Mouse (Mus musculus): ENCODE measurements at regions not wholly inside any gene's neighbourhood (a gene's known extent, or its start where the extent isn't known, plus 50 kb on each side); places are given as distances from the start of the nearest gene placed in this dataset.

DNA sequence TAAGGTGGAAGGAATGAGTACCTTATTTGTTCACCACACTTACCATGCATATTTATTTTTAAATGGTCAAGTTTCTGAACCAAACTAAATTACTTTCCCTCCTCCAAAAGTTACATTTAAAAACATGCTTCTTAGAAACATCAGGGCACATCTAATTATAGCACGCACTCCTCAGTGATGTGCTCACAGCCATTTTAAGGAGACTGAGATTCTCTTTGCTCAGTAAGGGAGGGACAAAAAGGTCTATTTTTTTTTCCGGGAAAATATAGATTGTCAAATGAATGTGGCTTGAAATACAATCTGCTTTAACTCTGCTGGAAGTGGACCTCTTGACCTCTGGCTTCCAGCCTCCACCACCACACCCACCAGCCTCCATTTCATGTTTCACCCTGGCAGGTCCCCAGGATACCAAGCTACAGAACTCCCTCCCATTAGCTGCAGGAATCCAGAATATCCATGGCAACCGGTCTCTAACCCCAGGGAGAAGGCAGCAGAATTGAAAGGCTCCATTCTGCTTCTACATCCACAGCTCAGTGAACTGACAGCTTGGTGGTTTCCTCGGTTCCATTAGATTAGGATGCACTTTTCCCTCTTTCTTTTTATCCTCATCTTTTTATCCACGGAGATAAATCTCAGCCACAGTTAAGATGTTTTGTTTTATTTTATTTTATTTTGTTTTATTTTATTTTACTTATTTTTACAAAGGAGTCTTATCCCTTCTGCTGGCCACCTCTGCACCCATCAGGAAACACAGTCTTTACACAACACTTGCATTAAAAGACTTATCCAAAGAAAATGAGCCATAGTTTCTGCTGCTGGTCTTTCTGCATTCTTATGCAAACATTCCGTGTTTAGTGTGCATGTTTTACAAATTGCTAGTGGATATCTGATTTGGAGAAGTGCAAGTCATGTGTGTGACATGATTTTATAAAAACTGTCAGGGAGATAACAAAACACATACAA is 152.2 kb upstream of the Prr30 start:
- Histone ChIP-seq H3K36me3 (ENCODE audit: control insufficient read depth, insufficient read depth) (no peaks in the 10 kb centered on the region), H3K4me2 (ENCODE audit: low read depth) (no peak overlapping the region), H3K4me3 (no peak overlapping the region), H3ac (ENCODE audit: control insufficient read depth, insufficient read length) (no peak overlapping the region), H3K27me3 (ENCODE audit: control insufficient read depth, insufficient read depth, insufficient read length) (no peaks in the 10 kb centered on the region), H3K79me2 (ENCODE audit: control insufficient read depth, insufficient read depth) (no peaks in the 10 kb centered on the region)
- TF ChIP-seq MYOG (IDR thresholded peaks at IDR 0.05; ENCODE audit: control insufficient read depth in 1 of 3, insufficient read depth in 1 of 3, insufficient read length in 2 of 3, low read depth in 2 of 3) = no peak
- no peak for TF ChIP-seq SRF (IDR thresholded peaks at IDR 0.05; ENCODE audit: control insufficient read depth, insufficient read length, low read depth)
- no peak for TF ChIP-seq MAX (IDR thresholded peaks at IDR 0.05; ENCODE audit: low read depth)
- no peak for TF ChIP-seq REST (IDR thresholded peaks at IDR 0.05; ENCODE audit: insufficient read depth, insufficient read length)
- no peak for TF ChIP-seq CEBPB (IDR thresholded peaks at IDR 0.05; ENCODE audit: insufficient read depth, poor library complexity, severe bottlenecking)
- TF ChIP-seq MYOD1 (IDR thresholded peaks at IDR 0.05; ENCODE audit: control insufficient read depth in 1 of 3, insufficient read length in 2 of 3, low read depth in 2 of 3) = no peak
- no peak for TF ChIP-seq TCF3 (IDR thresholded peaks at IDR 0.05; ENCODE audit: insufficient read length, low read depth)
- TF ChIP-seq E2F4 (IDR thresholded peaks at IDR 0.05; ENCODE audit: insufficient read depth) = no peak
- no peak for TF ChIP-seq POLR2A (IDR thresholded peaks at IDR 0.05; ENCODE audit: insufficient read length, low read depth)
- TF ChIP-seq TCF12 (IDR thresholded peaks at IDR 0.05; ENCODE audit: insufficient read depth, poor library complexity, severe bottlenecking) = no peak
- no peak for TF ChIP-seq USF1 (IDR thresholded peaks at IDR 0.05; ENCODE audit: low read depth)
- no peak for TF ChIP-seq POLR2AphosphoS2 (IDR thresholded peaks at IDR 0.05; ENCODE audit: insufficient read length, low read depth)

DNA sequence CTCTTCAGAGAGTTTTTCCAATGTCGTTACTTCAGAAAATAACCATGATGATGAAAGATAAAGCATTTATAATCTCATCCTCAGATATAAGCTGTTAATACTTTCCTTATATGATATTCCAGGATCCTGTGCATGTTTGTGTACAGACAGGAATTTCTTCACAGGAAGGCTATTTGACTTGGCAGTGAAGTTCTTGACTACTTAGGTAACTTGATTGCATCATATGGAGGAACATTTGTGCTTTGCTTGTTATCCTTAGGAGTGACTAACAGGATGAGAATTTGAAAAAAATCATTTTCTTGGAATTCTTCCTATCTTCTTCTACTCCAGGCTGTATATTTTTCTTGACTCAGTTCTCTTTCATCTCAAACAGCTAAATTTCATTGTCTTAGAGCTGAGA is 140.2 kb upstream of the Prr30 start:
- Histone ChIP-seq H3K79me2 (ENCODE audit: control insufficient read depth, insufficient read depth) (no peaks in the 10 kb centered on the region), H3K27me3 (ENCODE audit: control insufficient read depth, insufficient read depth, insufficient read length) (no peaks in the 10 kb centered on the region), H3ac (ENCODE audit: control insufficient read depth, insufficient read length) (no peak overlapping the region), H3K4me3 (no peak overlapping the region), H3K36me3 (ENCODE audit: control insufficient read depth, insufficient read depth) (no peaks in the 10 kb centered on the region), H3K4me2 (ENCODE audit: low read depth) (no peak overlapping the region)
- TF ChIP-seq TCF12 (IDR thresholded peaks at IDR 0.05; ENCODE audit: insufficient read depth, poor library complexity, severe bottlenecking) = no peak
- no peak for TF ChIP-seq MYOD1 (IDR thresholded peaks at IDR 0.05; ENCODE audit: control insufficient read depth in 1 of 3, insufficient read length in 2 of 3, low read depth in 2 of 3)
- no peak for TF ChIP-seq REST (IDR thresholded peaks at IDR 0.05; ENCODE audit: insufficient read depth, insufficient read length)
- no peak for TF ChIP-seq USF1 (IDR thresholded peaks at IDR 0.05; ENCODE audit: low read depth)
- no peak for TF ChIP-seq SRF (IDR thresholded peaks at IDR 0.05; ENCODE audit: control insufficient read depth, insufficient read length, low read depth)
- no peak for TF ChIP-seq MAX (IDR thresholded peaks at IDR 0.05; ENCODE audit: low read depth)
- no peak for TF ChIP-seq E2F4 (IDR thresholded peaks at IDR 0.05; ENCODE audit: insufficient read depth)
- TF ChIP-seq POLR2AphosphoS2 (IDR thresholded peaks at IDR 0.05; ENCODE audit: insufficient read length, low read depth) = no peak
- TF ChIP-seq MYOG (IDR thresholded peaks at IDR 0.05; ENCODE audit: control insufficient read depth in 1 of 3, insufficient read depth in 1 of 3, insufficient read length in 2 of 3, low read depth in 2 of 3) = no peak
- no peak for TF ChIP-seq TCF3 (IDR thresholded peaks at IDR 0.05; ENCODE audit: insufficient read length, low read depth)
- no peak for TF ChIP-seq CEBPB (IDR thresholded peaks at IDR 0.05; ENCODE audit: insufficient read depth, poor library complexity, severe bottlenecking)
- TF ChIP-seq POLR2A (IDR thresholded peaks at IDR 0.05; ENCODE audit: insufficient read length, low read depth) = no peak

DNA sequence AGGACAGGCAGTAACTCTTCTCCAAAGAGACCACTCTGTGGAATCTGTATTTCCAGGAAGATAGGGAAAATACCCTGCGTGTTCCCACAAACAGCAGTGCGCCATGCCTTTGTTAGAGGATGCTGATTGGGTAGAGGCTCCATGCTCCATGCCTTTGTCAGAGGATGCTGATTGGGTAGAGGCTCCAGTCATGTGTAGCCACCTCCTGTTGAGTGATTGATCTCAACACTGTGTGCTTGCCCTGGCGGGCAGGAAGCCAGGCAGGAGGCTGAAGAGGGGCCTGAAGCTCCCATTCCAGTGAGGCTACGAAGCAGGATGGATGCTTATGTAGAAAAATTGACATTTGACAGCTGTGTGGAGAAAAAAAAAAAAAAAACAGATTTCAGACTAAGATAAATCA is 131.9 kb upstream of the Prr30 start:
- no peak for TF ChIP-seq SRF (IDR thresholded peaks at IDR 0.05; ENCODE audit: control insufficient read depth, insufficient read length, low read depth)
- H3K79me2 ChIP-seq (ENCODE audit: control insufficient read depth, insufficient read depth) = no peaks in the 10 kb centered on the region
- H3K4me2 ChIP-seq (ENCODE audit: low read depth) = no peak overlapping the region
- no peak overlapping the region for H3ac ChIP-seq (ENCODE audit: control insufficient read depth, insufficient read length)
- H3K4me3 ChIP-seq = no peak overlapping the region
- H3K36me3 ChIP-seq (ENCODE audit: control insufficient read depth, insufficient read depth) = no peaks in the 10 kb centered on the region
- no peaks in the 10 kb centered on the region for H3K27me3 ChIP-seq (ENCODE audit: control insufficient read depth, insufficient read depth, insufficient read length)

DNA sequence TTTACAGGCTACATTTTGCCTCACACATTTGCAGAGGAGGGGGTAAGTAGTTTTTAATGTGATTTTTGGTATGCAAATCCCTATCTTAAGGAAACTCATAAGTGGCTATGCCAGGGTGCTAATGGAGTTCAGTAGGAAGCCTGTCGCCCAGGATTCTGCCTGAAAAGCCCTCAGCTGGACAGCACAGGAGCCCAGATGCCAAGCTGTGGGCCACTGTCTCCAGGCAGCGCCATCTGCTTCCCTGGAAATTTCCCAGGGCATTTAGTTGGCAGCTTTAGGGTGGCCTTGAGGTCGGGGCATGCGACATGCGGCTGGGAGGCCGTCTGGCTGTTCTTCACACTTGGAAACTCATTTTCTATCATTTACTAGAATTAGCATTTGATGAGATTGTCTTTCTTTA is 127.3 kb upstream of the Prr30 start:
- no peak overlapping the region for H3K4me3 ChIP-seq
- H3K79me2 ChIP-seq (ENCODE audit: control insufficient read depth, insufficient read depth) = no peaks in the 10 kb centered on the region
- no peak for TF ChIP-seq REST (IDR thresholded peaks at IDR 0.05; ENCODE audit: insufficient read depth, insufficient read length)
- no peak for TF ChIP-seq MYOG (IDR thresholded peaks at IDR 0.05; ENCODE audit: control insufficient read depth in 1 of 3, insufficient read depth in 1 of 3, insufficient read length in 2 of 3, low read depth in 2 of 3)
- TF ChIP-seq MYOD1 (IDR thresholded peaks at IDR 0.05; ENCODE audit: control insufficient read depth in 1 of 3, insufficient read length in 2 of 3, low read depth in 2 of 3) = no peak
- no peak for TF ChIP-seq SRF (IDR thresholded peaks at IDR 0.05; ENCODE audit: control insufficient read depth, insufficient read length, low read depth)
- TF ChIP-seq POLR2AphosphoS2 (IDR thresholded peaks at IDR 0.05; ENCODE audit: insufficient read length, low read depth) = no peak
- TF ChIP-seq CEBPB (IDR thresholded peaks at IDR 0.05; ENCODE audit: insufficient read depth, poor library complexity, severe bottlenecking) = no peak
- TF ChIP-seq TCF12 (IDR thresholded peaks at IDR 0.05; ENCODE audit: insufficient read depth, poor library complexity, severe bottlenecking) = no peak
- TF ChIP-seq POLR2A (IDR thresholded peaks at IDR 0.05; ENCODE audit: insufficient read length, low read depth) = no peak
- no peak for TF ChIP-seq E2F4 (IDR thresholded peaks at IDR 0.05; ENCODE audit: insufficient read depth)
- TF ChIP-seq TCF3 (IDR thresholded peaks at IDR 0.05; ENCODE audit: insufficient read length, low read depth) = no peak
- no peak for TF ChIP-seq USF1 (IDR thresholded peaks at IDR 0.05; ENCODE audit: low read depth)
- TF ChIP-seq MAX (IDR thresholded peaks at IDR 0.05; ENCODE audit: low read depth) = no peak
- no peaks in the 10 kb centered on the region for H3K36me3 ChIP-seq (ENCODE audit: control insufficient read depth, insufficient read depth)
- H3K4me2 ChIP-seq (ENCODE audit: low read depth) = no peak overlapping the region
- H3ac ChIP-seq (ENCODE audit: control insufficient read depth, insufficient read length) = no peak overlapping the region
- H3K27me3 ChIP-seq (ENCODE audit: control insufficient read depth, insufficient read depth, insufficient read length) = no peaks in the 10 kb centered on the region
